Mouse (Mus musculus): ENCODE measurements around the gene En1. TPM values are rescaled to one million over a fixed set of nuclear protein-coding genes. Genes with fewer than 3 reads are reported as not detected.
A peak's percentile ranks its signal among the peaks of the same experiment; 100 is the strongest.

The En1 gene
- polyA plus RNA-seq, 1 experiment from 2014 or later = not detected

DNA sequence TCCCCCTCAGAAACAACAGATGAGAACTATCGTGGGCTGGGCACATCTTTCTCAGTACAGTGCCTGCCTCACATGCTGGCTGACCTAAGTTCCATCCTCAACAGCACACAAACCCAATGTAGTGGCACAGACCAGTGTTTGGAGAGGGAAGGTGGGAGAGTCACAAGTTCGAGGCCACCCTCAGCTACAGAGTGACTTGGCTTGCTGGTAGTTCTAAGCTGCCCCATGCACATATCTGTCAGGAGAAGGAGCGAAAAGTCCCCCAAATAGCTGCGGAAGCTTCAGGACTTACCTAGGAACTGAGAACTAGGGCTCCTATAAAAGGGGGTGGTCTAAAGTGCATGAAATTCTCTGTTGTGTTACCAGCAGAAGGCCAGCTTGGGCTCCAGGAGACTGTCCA lies 14.3 kb upstream of the En1 start:
- H3K4me2 ChIP-seq (ENCODE audit: low read length) = no peak overlapping the region
- no peaks in the 10 kb centered on the region for H3K9me3 ChIP-seq (ENCODE audit: control insufficient read depth, low read length)
- peaks cover 34% of the 10 kb centered on the region for H3K27me3 ChIP-seq (replicated peaks; ENCODE audit: control insufficient read depth, insufficient read depth, low read length)
- no peak overlapping the region for H3K27ac ChIP-seq (ENCODE audit: low read depth)
- H3K36me3 ChIP-seq (ENCODE audit: control insufficient read depth, insufficient read depth, low read length) = no peaks in the 10 kb centered on the region
- no peak overlapping the region for H3K9ac ChIP-seq (ENCODE audit: low read length)
- no peaks in the 10 kb centered on the region for H3K4me1 ChIP-seq (replicated peaks; ENCODE audit: control insufficient read depth, insufficient read depth, low read length)
- DNase-seq (ENCODE audit: low spot score) (no peak), ATAC-seq (replicated peaks; ENCODE audit: low FRiP score, low TSS enrichment, low read depth) (no peak)
- WGBS = 85% methylated on average over 4 of the region's 4 CpGs
- no peak overlapping the region for H3K4me3 ChIP-seq (ENCODE audit: low read depth, low read length)

DNA sequence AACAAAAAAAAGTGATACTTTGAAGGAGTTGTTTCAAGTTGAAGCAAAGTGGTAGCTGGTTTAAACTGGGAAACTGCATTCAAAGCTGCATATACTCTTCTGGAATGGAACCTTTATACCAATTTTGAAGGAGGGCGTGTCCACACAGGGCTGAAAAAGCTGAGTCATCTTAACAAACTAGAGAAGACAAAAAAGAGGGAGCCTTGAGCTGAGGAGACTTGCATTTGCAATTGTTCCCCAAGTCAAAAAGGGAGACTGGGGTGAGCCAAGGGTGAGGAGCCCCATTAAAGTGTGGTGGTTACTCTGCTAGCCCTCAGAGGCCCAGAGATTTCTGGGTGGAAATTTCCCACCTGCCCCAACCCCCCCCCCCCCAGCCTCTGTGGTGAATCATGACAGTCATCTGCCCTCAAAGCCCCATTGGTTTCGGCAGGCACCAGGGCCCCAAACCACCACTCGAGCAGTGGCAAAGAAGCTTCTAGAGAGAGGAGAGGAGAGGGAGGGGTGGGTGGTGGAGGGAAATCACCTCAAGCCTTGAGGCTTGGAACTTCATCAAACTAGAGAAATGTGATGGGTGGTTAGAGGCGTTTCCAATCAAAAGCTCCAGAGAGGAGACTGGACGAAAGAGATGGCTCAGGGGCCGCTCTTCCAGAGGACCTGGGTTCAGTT lies 13.7 kb upstream of the En1 start:
- Histone ChIP-seq H3K4me1 (replicated peaks; ENCODE audit: control insufficient read depth, insufficient read depth, low read length) (no peaks in the 10 kb centered on the region), H3K36me3 (ENCODE audit: control insufficient read depth, insufficient read depth, low read length) (no peaks in the 10 kb centered on the region), H3K27ac (ENCODE audit: low read depth) (no peak overlapping the region), H3K4me2 (ENCODE audit: low read length) (no peak overlapping the region), H3K4me3 (ENCODE audit: low read depth, low read length) (no peak overlapping the region), H3K27me3 (replicated peaks; ENCODE audit: control insufficient read depth, insufficient read depth, low read length) (peaks cover 39% of the 10 kb centered on the region), H3K9ac (ENCODE audit: low read length) (no peak overlapping the region), H3K9me3 (ENCODE audit: control insufficient read depth, low read length) (no peaks in the 10 kb centered on the region)
- DNase-seq (ENCODE audit: low spot score) (no peak), ATAC-seq (replicated peaks; ENCODE audit: low FRiP score, low TSS enrichment, low read depth) (no peak)
- 73% methylated on average over 6 of the region's 6 CpGs for WGBS

DNA sequence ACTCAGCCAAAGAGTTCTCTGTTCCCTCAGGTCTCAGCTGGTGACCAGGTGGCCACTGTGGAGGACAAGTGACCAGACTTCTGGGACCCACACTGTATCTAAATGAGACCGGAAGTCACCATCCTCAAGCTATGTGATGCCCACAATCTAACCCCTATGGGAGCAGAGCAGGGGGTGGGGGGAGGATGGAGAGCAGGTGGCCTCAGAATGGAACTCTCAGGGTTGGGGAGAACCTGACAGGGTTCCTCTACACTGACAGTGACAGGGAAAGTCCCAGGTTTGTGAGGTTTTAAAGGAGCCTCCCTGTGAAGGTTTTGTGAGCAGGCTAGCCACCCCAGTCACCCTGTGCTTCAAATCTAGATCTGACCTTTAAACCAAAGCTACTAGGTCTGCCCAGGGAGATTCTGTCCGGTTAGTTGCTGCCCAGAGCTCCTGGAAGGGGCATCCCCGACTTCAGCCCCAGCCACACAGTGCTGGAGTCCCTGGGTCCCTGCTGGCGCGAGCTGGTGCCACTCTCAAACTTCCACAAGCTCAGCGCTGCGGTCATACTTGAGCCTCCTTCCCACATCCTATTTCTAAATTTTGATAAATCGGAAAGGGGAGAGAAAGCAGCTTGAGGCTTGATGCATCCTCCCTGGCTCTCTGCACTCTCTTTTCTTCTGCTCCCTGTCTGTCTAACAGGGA lies 8.8 kb upstream of the En1 start:
- no peak overlapping the region for H3K27ac ChIP-seq (ENCODE audit: low read depth)
- DNase-seq (ENCODE audit: low spot score) (no peak), ATAC-seq (replicated peaks; ENCODE audit: low FRiP score, low TSS enrichment, low read depth) (no peak)
- peaks cover 81% of the 10 kb centered on the region for H3K27me3 ChIP-seq (replicated peaks; ENCODE audit: control insufficient read depth, insufficient read depth, low read length)
- no peaks in the 10 kb centered on the region for H3K9me3 ChIP-seq (ENCODE audit: control insufficient read depth, low read length)
- WGBS = 15% methylated on average over 8 of the region's 8 CpGs
- H3K36me3 ChIP-seq (ENCODE audit: control insufficient read depth, insufficient read depth, low read length) = no peaks in the 10 kb centered on the region
- H3K4me3 ChIP-seq (ENCODE audit: low read depth, low read length) = no peak overlapping the region
- H3K4me2 ChIP-seq (ENCODE audit: low read length) = no peak overlapping the region
- H3K9ac ChIP-seq (ENCODE audit: low read length) = no peak overlapping the region
- 0 out of 2 replicates have a peak, but pooled peaks cover 3% of the 10 kb centered on the region for H3K4me1 ChIP-seq (replicated peaks; ENCODE audit: control insufficient read depth, insufficient read depth, low read length)

DNA sequence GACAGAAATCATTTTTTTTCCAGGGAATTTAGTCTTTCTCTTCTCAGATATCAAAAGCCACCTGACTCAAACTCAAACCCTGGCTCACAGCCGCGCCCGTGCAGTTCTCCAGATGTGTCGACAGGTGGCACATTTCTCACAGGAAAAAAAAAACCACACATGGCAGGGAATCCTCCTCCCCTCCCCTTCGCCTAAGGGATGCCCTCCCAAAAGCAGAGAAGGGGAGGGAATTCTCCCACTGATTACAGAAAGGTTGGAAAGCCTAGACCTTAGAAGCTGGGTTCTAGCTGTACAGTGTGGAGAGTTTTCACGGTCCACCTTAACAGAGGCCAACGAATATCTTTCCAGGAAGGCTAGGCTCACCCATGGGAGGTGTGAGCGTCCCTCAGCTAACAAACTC lies 7.6 kb upstream of the En1 start:
- ATAC-seq (replicated peaks; ENCODE audit: low FRiP score, low TSS enrichment, low read depth) = no peak
- Histone ChIP-seq H3K9me3 (ENCODE audit: control insufficient read depth, low read length) (no peaks in the 10 kb centered on the region), H3K9ac (ENCODE audit: low read length) (no peak overlapping the region), H3K4me3 (ENCODE audit: low read depth, low read length) (no peak overlapping the region), H3K4me1 (replicated peaks; ENCODE audit: control insufficient read depth, insufficient read depth, low read length) (0 out of 2 replicates have a peak, but pooled peaks cover 3% of the 10 kb centered on the region), H3K27ac (ENCODE audit: low read depth) (no peak overlapping the region), H3K36me3 (ENCODE audit: control insufficient read depth, insufficient read depth, low read length) (no peaks in the 10 kb centered on the region), H3K4me2 (ENCODE audit: low read length) (no peak overlapping the region), H3K27me3 (replicated peaks; ENCODE audit: control insufficient read depth, insufficient read depth, low read length) (peaks cover 90% of the 10 kb centered on the region)
- peak; percentile 74 for DNase-seq (ENCODE audit: low spot score)
- 2% methylated on average over 8 of the region's 8 CpGs for WGBS

DNA sequence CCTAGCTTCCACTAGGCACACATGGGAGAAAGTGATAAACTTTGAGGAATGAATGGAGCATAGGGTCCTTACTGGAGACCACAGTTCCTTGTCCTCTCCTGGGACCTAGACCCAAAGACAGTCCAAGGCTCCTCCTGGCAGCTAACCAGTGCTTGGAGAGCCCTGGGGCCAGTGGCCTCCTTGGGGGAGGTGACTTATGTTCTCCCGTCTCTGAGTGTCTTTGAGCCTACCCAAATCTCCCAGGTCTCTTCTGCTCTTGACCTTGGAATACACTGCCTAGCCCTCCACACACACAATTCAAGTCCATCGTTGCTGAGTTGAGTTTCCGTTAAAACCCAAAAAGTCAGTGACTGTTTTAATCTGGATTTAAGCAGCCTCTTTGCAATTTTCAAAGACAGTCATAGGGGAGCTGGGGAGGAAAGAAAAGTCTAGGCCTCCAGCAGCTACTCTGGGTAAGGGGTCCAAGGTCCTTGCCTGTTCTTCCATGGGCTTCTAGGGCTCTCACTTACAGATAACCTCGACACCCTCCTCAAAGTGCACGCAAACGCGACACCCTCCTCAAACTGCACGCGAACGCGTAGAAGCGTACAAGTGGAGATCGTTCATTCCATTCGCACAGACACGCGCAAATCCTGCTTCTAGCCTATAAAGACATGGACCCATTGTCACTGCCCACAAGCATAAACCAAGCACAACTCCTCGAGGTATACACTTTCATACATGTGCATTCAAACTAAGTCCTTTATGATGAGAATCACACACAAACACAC lies 6.6 kb upstream of the En1 start:
- ATAC-seq (replicated peaks; ENCODE audit: low FRiP score, low TSS enrichment, low read depth) (no peak), DNase-seq (ENCODE audit: low spot score) (peak; percentile 56)
- Histone ChIP-seq H3K27ac (ENCODE audit: low read depth) (no peak overlapping the region), H3K4me3 (ENCODE audit: low read depth, low read length) (no peak overlapping the region), H3K27me3 (replicated peaks; ENCODE audit: control insufficient read depth, insufficient read depth, low read length) (peaks cover 97% of the 10 kb centered on the region), H3K9ac (ENCODE audit: low read length) (no peak overlapping the region), H3K36me3 (ENCODE audit: control insufficient read depth, insufficient read depth, low read length) (no peaks in the 10 kb centered on the region), H3K9me3 (ENCODE audit: control insufficient read depth, low read length) (no peaks in the 10 kb centered on the region), H3K4me2 (ENCODE audit: low read length) (no peak overlapping the region), H3K4me1 (replicated peaks; ENCODE audit: control insufficient read depth, insufficient read depth, low read length) (0 out of 2 replicates have a peak, but pooled peaks cover 3% of the 10 kb centered on the region)
- WGBS = 2% methylated on average over 17 of the region's 17 CpGs

DNA sequence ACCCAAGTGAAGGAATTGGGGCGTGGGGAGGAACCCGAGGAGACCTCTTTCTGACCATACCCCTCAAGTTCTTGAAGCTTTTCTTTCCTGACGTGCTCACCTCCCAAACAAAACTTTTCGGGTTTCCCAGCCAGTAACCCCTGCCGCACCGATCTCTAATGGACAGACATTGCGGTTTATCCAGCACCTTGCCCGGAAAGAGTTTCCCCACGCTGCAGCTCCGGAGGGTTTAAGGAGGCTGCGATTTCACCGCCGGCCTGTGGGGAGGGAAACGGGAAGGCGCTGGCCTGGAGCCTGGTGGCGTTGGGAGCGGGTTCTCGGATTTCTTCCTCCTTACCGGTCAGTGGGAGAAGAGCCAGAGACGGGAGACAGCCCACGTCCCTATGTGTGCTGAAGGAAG lies 5.9 kb upstream of the En1 start:
- Histone ChIP-seq H3K36me3 (ENCODE audit: control insufficient read depth, insufficient read depth, low read length) (no peaks in the 10 kb centered on the region), H3K4me2 (ENCODE audit: low read length) (peak overlapping the region; percentile 33), H3K27ac (ENCODE audit: low read depth) (no peak overlapping the region), H3K9ac (ENCODE audit: low read length) (no peak overlapping the region), H3K27me3 (replicated peaks; ENCODE audit: control insufficient read depth, insufficient read depth, low read length) (peaks cover 97% of the 10 kb centered on the region), H3K4me1 (replicated peaks; ENCODE audit: control insufficient read depth, insufficient read depth, low read length) (0 out of 2 replicates have a peak, but pooled peaks cover 3% of the 10 kb centered on the region), H3K9me3 (ENCODE audit: control insufficient read depth, low read length) (no peaks in the 10 kb centered on the region), H3K4me3 (ENCODE audit: low read depth, low read length) (peak overlapping the region; percentile 8; the same call in 1 of the 2 replicates)
- ATAC-seq (replicated peaks; ENCODE audit: low FRiP score, low TSS enrichment, low read depth) (no peak), DNase-seq (ENCODE audit: low spot score) (peak; percentile 69)
- under 1% methylated on average over 21 of the region's 21 CpGs for WGBS

DNA sequence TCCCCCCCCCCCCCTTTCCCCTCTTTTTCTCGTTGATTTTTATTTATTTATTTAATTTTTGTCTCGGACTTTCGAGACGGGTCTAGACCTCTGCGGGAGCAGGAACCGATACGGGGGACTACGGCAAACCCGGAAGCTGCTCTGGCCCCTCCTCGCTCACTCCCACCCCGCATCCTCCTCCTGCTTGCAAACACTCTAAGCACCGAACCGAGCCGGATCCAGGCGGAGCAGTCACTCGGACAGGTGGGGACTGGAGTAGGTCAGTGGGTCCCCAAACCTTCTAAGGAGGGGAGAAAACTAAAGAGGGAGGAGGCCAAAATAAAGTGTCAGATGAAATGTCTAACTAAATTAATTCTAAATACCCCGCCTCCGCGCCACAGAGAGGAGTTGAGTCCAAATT lies 5.4 kb upstream of the En1 start:
- H3K9ac ChIP-seq (ENCODE audit: low read length) = no peak overlapping the region
- ATAC-seq (replicated peaks; ENCODE audit: low FRiP score, low TSS enrichment, low read depth) = 0 out of 2 replicates have a peak, but pooled peaks have one; percentile 16
- no peaks in the 10 kb centered on the region for H3K36me3 ChIP-seq (ENCODE audit: control insufficient read depth, insufficient read depth, low read length)
- no peak overlapping the region for H3K27ac ChIP-seq (ENCODE audit: low read depth)
- H3K9me3 ChIP-seq (ENCODE audit: control insufficient read depth, low read length) = no peaks in the 10 kb centered on the region
- peak overlapping the region; percentile 33 for H3K4me2 ChIP-seq (ENCODE audit: low read length)
- under 1% methylated on average over 19 of the region's 19 CpGs for WGBS
- peak overlapping the region; percentile 8; the same call in 1 of the 2 replicates for H3K4me3 ChIP-seq (ENCODE audit: low read depth, low read length)
- peaks cover 100% of the 10 kb centered on the region for H3K27me3 ChIP-seq (replicated peaks; ENCODE audit: control insufficient read depth, insufficient read depth, low read length)
- no peak for DNase-seq (ENCODE audit: low spot score)
- H3K4me1 ChIP-seq (replicated peaks; ENCODE audit: control insufficient read depth, insufficient read depth, low read length) = 0 out of 2 replicates have a peak, but pooled peaks cover 3% of the 10 kb centered on the region

DNA sequence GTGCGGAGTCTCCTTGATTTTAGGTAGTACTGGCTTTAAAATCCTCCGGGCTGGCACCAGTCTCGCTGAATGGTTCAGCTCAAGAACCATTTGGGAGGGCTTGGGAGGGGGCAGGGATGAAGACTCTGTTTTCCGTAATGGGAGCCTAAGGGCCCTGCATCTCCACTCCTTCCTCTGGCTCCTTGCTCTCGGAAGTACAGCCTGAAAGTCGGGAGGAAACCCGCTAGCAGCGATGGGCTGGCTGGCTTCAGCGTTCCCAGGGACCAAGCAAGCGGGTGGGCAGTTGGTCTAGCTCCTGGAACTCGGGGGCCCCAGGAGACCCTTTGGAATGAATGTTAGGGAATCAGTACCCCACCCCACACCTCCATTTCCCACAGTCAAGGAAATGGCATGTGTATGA lies 4.9 kb upstream of the En1 start:
- ATAC-seq (replicated peaks; ENCODE audit: low FRiP score, low TSS enrichment, low read depth) (no peak), DNase-seq (ENCODE audit: low spot score) (no peak)
- Histone ChIP-seq H3K27ac (ENCODE audit: low read depth) (no peak overlapping the region), H3K4me2 (ENCODE audit: low read length) (no peak overlapping the region), H3K9me3 (ENCODE audit: control insufficient read depth, low read length) (no peaks in the 10 kb centered on the region), H3K27me3 (replicated peaks; ENCODE audit: control insufficient read depth, insufficient read depth, low read length) (peaks cover 100% of the 10 kb centered on the region), H3K4me3 (ENCODE audit: low read depth, low read length) (no peak overlapping the region), H3K36me3 (ENCODE audit: control insufficient read depth, insufficient read depth, low read length) (no peaks in the 10 kb centered on the region), H3K9ac (ENCODE audit: low read length) (no peak overlapping the region), H3K4me1 (replicated peaks; ENCODE audit: control insufficient read depth, insufficient read depth, low read length) (0 out of 2 replicates have a peak, but pooled peaks cover 3% of the 10 kb centered on the region)
- 0% methylated on average over 11 of the region's 11 CpGs for WGBS

Measured in intestine, embryonic 14.5 days (tissue).